Mouse (Mus musculus) frontal cortex, postnatal 25 days (tissue): ENCODE results near the gene Slc25a13.

ENCODE experiments used
- DNase-seq, 2 experiments: peaks; one replicate each; pipeline ENCODE4 v3.0.0; 2022; ENCODE audit warnings: low spot score in 2 of 2

Gene Slc25a13

DNA sequence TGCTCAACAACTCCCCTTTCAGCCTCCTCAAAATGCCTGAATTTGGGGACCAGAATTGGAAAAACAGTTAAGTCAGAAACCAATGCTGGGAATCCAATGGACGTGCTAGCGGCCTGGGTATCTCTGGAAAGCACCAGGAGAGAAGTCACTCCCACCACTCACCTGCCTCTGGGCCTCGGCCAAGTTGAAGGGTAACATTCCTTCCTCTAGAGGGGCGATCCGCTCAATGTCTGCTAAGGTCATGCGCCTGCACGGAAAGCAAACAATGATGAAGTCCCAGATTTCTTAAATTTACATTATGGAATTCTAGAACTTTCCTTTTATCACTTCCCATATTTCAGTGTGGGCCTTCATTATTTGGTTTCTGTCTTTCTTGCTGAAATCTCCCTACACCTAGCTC lies 103.2 kb downstream of the Slc25a13 start:
- no peak for DNase-seq

DNA sequence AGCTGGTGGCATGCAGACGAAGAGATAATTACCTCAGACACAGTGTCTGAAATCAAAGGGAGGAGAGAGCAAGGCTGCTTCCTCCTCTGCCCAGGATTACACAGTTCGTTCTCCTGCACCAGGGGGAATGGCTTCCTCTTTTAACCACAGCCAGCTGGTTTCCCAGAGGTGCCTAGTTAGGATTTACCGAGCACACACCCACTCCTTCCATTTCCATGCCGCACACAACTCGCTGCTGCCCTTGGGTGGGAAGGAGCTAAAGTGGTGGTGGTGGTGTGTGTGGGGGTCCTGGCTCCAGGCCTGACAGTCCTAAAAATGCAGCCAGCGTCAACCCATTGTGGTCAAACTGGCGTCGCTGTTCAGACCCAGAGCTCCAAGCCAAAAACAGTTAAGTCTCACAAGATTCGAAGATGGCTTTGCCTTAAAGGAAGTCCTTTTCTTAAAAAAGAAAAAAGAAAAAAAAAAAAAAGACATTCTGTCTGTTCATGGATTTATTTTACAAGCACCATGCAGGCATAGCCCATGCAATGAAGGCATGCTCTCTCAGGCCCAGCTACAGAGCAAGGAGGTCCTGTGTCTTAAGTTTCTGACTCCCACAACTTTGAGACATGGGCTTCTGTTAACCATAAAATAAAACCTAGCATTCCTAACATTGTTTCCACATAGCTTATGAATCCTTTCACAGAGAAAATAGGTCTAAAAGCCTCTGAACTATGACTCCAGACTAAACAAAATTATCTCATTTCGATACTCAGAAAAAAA lies 104.0 kb downstream of the Slc25a13 start:
- peak in 1 of 2 experiments; percentile 21 for DNase-seq

DNA sequence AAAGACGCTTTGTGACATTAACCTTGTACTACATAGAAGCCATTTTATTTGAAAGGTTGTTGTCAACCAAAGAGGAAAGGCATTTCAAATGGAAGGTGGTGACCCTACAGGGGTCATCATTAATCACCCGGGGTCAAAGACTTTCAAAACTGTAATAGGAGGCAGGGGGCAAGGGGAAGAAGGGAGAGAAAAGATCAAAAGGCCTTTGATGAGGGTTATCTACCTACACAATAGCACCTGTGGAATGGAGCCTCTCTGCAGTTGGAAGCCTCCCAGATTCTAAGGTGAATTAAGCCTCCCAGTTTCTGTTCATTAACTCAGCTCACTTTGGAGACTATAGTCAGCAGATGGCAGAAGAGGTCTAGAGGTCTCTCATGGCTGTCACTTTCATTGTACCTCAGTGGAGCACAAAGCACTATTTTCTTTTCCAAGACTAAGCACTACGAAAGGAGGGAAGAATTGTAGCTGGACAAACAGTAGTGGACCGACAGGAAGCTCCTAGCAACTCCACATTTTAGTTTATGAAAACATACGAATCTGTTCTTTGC lies 109.5 kb downstream of the Slc25a13 start:
- no peak for DNase-seq

DNA sequence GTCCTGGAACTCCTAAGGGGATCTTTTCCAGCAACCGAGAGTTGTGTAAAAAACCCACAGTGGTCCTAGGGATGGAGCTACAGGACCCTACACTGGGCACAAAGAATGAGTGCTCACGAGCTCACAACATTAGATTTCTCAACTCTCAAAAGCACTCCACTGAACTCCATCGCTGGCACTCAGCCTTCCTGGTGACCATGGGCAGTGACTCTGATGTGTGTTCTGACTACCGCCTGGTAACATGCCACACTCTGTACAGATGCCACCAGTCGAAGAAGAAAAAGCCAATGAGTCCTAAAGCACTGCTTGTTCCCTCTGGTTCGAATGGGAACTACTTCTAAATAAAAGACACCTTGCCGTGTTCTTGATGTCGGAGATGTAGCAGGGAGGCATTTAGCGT lies 111.4 kb downstream of the Slc25a13 start:
- DNase-seq: no peak

DNA sequence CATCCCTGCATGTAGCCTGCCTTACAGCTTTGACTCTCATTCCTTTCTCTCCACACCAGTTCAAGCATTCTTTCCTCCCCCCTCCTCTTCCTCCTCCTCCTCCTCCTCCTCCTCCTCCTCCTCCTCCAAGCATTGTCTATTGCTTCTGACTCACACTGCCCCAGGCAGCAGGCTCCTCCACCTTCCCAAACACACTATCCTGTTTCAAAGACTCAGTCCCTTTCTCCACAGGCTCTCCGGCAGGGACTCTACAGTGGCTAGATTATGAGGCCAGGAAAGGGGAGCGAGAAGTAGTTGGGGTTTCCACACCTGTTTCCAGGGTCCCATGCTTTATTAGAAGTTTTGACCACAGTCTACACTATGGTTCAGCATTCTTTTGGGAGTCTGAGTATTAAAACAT lies 113.5 kb downstream of the Slc25a13 start:
- no peak for DNase-seq

DNA sequence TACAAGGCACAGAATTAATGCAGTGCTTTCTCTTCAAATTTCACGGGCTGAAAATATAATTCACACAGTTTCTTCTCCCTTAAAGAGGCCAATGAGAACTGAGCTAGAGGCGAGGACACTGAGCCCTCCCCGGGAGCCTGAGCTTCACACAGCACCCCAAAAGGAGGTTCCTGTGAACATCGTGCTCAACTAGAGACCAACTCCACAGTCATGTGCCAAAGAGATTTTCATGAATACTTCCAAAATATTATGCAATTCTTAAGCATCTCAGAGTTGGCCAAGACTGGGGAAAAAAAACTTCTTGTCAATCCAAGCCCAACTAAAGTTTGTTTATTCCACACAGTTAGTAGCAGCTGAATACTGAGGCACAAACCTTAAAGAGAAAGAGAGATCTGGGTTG lies 115.4 kb downstream of the Slc25a13 start:
- no peak for DNase-seq

DNA sequence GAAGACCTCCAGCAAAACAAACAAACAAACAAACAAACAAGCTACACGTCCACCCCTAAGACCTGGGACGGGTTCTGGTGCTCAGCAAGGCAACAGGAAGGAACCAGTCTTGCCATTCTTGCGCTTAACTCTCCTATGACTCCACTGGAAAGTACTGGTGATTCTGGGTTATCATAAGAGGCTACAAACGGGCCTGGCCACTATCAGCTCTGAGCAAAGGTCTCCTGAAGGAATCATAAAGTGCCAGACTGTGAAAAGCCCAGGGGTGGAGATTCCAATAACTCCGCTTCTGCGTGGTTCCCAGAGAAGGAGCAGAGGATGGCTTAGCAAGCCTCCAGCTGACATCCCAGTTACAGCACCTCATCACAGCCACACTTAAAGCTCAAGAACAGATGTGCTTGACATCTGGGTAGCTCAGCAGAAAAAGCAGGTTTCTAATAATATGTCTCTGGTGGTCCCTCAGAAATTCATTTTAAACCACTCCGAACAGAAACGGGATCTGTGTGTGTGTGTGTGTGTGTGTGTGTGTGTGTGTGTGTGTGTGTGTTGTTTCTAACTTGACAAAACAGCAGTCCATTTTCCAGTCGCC lies 116.0 kb downstream of the Slc25a13 start:
- DNase-seq: no peak

DNA sequence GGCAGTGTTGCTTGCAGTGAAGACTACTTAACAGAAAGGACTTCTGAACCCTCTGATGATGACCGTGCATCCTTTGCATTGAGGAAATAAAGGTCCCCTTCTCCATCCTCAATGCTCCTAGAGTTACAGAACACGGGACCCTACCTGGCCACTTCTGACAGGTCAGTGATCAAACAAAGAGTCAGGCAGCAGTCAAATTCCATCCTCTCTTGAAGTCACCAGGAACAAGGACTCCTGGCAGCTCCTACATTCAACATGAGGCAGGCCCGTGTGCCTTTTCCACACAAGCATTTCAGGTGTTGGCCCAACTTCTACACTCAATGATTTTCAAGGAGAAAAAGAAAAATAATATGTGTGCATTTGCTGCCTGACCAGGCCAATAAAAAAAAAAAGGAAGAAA lies 123.0 kb downstream of the Slc25a13 start:
- no peak for DNase-seq

DNA sequence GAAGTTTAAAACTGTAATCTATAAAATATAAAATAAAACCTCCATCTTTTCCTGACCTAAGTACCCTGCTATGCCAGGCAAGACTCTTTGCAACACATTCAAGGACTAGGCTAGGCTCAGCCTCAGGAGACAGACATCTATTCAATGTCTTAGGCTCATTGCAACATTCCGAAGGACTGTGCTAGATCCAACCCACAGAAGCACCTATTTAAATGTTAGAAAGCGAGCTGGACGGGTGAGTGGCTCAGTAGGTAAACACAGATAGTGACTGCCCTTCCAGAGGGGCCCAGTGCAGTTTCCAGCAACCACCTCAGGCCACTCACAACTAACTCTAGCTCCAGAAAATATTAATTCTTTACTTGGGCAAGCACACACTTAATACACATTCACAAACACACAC lies 123.5 kb downstream of the Slc25a13 start:
- DNase-seq: no peak

DNA sequence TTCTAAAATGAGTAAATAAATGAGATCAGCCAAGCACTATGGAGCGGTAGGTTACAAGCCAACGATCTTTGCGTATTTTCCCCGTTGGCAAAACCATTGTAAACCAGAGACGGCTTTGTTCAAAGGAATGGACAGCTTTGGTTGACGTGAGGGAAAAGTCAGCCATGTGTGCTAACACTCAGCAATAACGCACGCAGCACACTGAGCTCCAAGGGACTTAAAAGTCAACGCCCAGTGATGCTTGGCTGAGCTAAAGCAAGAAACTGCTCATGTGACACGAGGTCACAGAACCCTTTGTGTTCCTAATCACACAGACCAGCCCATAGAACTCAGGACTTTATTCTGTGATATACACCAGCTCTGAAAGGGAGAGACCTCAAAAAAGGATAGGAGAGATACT lies 124.5 kb downstream of the Slc25a13 start:
- no peak for DNase-seq

DNA sequence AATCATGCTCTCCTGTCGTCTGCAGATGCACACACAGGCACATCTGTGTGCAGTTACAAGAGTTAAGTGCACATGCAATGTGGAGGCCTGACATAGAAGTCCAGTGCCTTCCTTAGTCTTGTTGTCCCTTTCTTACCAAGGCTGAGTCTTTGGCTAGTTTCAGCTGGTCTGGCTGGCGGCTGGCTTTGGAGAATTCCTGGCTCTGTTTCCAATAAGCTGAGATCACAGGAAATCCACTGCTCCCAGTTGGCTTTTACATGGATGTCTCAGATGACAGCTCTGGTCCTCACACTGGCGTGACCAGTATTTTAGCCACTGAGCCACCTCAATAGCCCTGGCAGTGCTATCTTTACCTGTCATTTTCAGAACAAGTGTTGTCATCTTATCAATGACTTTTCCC lies 126.0 kb downstream of the Slc25a13 start:
- DNase-seq: no peak

DNA sequence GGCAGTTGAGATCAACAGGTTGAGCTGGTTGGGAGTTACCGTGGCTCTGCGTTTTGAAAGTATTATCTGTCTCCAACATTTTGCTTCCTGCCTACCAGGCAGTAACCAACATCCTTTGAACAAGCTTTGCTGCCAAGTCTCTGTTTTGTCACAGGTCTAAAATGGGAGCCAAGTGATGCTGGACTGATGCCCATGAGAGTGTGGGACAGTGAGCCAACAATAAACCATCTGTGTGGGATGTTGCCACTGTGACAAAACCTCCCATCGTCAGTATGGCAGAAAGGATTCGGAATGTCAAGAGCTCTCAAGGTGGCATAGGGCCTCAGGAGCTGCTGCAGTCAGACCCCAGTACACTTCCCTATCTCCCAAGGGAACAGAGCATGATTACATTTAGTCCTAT lies 128.8 kb downstream of the Slc25a13 start:
- DNase-seq: peak; percentile 29 to 49

DNA sequence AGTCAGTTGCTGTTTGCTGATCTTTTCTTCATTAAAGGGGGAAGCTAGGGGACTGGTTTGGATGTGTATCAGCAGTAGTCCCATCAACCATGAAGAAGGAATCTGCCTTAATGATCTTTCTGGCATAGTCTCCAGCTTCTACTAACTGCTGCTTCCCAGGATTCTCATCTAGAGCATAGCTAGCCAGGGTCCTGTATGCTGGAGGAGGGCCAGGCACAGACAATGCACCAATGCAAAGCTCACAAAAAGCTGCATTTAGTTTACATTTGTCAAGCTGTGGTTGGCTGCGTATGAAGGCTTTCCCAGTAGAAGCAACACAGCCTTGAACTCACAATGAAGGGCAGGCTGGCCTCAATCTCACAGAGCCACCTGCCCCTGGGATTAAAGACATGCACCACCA lies 136.5 kb downstream of the Slc25a13 start:
- DNase-seq: no peak

DNA sequence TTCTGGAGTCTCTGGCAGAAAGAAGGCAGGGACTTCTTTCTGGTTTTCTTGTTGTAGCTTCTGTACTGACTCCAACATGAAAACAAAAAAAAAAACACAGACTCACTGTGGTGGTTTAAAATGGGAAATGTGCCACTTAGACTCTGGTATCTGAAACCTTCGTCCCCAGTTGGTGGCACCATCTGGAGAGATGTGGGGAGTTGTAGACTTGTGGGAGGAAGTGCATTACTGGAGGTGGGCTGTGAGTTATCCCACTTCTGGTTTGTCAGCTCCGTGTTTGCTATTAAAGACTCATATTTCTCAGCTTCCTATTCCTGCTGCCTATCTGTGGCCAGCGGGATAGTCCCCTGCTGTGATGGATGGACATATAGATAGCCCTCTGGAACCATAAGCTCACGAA lies 139.7 kb downstream of the Slc25a13 start:
- DNase-seq: no peak

DNA sequence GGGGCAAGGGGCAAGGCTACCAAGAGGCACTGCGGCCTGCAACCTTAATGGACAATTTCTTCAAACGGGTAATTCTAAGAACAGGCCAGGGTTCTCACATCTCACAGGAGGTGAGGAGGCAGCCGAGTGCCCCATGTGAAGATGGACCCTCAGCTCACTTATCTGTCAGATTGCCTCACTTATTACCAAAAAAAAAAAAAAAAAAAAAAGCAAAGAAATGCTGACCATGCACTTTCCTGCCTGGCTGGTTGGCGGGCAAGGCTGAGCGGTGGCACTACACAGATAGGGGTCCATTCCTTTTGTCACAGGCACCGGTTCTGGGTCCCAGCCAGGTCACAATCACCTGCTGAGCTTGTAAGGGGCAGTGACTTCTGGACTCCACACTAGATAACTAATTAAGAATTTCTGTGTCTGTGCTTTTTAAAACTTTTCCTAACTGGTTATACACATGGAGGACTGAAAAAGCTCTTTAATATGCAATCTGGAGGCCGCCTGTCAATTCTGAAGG lies 141.0 kb downstream of the Slc25a13 start:
- DNase-seq: no peak

DNA sequence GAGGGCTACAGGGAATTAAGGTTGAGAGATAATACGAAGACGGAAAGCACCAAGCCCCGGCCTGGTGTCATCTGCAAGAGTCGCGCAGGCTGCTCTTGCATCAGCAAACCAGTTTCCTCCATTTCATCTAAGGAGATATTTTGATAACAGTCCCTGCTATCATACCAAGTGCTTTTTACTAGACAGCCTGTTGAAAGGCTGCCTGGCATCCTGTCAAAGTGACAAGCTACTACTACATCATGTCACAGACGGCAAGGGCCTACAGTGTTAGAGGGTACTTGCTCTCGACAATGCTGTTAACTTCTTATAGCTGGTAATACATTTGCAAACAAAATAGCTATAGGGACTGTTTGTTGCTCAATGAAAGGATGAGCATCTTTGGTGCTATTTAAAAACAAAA lies 145.9 kb downstream of the Slc25a13 start:
- no peak for DNase-seq

DNA sequence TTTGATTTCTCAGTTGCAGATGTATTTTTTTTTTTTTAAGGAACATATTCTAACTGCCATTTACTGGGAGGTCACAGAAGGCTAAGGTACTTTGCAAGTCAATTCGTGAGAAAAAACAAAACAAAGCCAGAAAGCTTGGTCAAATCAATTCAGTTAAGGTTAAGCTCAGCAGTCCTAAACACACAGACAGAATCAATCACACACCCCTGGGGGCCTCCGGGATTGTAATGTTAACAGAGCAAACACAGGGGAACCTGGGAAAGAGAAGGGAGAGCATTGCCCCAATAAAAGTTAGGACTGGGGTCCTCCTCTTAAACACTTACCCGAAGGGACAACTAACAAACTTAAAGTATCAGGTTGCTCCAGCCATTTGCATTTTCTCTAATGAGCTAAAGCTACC lies 147.0 kb downstream of the Slc25a13 start:
- no peak for DNase-seq

DNA sequence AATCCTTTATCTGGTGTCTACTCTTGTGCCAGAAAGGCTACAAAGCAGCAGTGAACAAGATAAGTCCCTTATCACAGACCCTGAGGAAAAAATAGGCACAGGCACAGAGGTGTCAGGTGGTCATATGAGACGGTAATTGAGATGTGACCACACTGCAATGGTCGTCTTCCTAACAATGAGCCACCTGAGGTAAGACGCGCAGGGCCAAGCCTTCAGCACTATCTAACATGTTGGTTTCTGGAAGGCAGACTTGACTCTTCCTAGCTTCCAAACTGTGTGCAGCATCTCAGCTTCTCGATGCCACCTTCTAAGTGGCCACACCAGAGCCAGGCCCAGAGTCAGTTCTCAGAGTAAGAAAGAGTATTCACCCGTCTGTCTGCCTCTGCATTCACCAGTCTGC lies 149.8 kb downstream of the Slc25a13 start:
- no peak for DNase-seq

DNA sequence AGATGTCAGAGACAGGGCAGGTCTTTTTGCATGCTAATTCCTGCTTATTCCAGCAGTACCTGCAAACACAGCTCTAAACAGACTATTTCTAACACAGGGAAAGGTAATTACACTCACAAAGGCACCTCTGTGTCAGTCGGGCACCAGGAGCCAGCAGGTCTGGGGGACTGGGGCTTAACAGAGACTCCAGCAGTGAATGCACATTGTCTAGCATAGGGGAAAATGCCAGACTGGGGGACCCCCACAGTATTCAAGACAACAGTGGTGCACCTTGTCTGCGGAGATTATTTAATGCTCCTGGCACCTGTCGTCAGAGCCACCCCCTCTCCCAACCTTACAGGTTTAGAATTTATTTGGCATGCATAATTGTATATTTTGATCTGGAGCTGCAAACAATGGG lies 158.4 kb downstream of the Slc25a13 start:
- DNase-seq: no peak

DNA sequence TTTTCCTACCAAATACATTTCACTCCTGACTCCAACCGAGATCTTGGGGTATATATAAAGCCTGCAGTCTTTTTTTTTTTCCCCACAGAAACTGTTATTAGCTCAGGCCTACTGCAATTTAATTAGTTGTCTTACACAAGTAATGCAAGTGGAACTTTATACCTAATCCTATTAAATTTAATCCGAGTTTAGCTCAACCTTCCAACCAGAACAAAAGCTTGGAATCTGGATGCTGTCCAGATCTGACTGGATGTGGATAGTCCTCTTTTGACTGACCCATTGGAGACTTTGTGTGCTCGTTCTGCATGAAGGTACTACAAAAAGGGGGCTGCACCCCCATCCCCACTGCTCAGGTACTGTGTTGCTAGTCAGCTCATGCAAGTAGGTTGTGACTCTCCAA lies 163.0 kb downstream of the Slc25a13 start:
- DNase-seq: no peak

DNA sequence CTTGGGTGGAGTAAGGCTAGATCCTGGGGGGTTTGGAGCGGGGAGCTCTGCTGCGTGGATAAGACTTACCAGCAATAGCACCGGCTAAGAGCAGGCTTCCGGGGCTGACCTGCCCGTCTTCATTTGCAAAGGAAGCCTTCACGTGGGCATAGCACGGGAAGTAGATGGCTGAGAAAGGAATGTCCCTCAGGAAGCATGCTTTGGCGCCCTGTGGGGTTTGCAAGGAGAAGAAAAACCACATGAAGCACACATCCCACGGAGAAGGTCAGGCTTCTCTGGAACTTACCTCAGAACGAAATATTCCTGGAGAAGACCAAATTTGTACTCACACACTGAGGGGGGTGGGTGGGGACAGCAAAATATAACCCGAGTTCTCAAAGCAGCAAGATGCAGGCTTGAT lies 164.3 kb downstream of the Slc25a13 start:
- no peak for DNase-seq

DNA sequence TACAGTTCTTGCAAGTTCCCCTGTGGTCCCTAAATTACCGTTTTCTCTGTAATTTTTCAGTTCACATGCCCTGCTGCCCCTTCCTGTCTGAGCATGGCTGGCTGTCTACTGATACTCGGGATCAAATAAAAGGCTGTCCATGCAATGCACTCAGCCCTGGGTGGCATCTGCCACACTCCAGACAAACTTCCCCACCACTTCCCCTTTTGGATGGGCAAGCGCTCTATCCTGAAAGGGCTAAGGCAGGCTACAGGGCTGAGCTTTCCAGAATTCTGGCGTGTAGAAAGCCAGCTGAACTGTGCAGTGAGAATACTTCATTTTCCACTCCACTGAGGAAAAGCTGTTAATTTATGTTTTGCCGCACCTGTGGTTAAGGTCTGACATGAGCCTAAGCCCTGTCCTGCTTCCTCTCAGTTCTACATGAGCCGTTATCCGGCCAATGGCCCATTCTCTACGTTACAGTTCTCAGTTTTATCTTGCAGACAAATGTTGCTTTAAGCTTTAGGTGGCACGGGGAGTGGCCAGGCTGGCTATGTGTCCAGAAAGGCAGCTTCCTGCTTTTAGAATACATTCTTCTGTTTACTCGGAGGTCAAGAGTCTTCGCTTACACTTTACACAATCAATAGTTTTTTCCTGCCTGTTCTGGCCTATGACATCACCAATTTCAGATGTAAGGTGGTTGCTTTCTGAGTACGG lies 170.1 kb downstream of the Slc25a13 start:
- DNase-seq: no peak
